Mouse (Mus musculus): Measurements from ENCODE around the gene Aicda. TPM values are rescaled to one million over a fixed set of nuclear protein-coding genes. Genes with fewer than 3 reads are reported as not detected.

Aicda gene
- total and polyA plus RNA-seq, 3 experiments = 5.4 to 41.1 (median 33.3) TPM

DNA sequence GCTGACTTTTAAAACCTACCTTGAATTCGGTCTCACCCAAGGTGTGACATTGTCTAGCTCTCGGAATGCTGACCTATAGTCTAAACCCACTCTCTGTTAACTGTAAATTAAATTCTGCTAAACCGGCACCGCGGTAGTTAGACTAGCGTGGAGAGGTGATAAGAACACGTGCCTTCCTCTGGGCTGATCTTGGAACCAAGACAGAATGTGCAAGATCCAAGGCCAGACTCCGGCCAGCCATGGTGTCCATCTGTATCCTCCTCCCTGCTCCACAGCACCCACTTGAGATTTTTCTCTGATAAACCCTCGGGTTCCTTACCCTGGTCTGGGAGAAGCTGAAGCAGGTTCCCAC is 55.8 kb downstream of the Aicda start:
- Histone ChIP-seq H3K4me2 (ENCODE audit: insufficient read depth, low read depth, poor library complexity, severe bottlenecking) (no peak overlapping the region), H3K27me3 (replicated peaks) (no peaks in the 10 kb centered on the region), H3K27ac (ENCODE audit: insufficient read depth, low read depth) (no peak overlapping the region), H3K79me2 (replicated peaks; ENCODE audit: control insufficient read depth, extremely low read depth, insufficient read depth, poor library complexity, severe bottlenecking) (no peaks in the 10 kb centered on the region; the same call in 1 of the 2 replicates), H3K9ac (ENCODE audit: insufficient read depth, low read depth) (no peak overlapping the region), H3K4me3 (replicated peaks in 1 of 3; ENCODE audit: low read depth in 2 of 3, low read length in 2 of 3, poor library complexity in 1 of 3) (no peak overlapping the region), H3K9me3 (replicated peaks; ENCODE audit: low read length) (peaks cover 2% of the 10 kb centered on the region), H3K36me3 (replicated peaks in 1 of 2; ENCODE audit: control insufficient read depth in 1 of 2, insufficient read depth in 1 of 2, low read length in 1 of 2) (no peaks in the 10 kb centered on the region), H3K4me1 (ENCODE audit: control insufficient read depth in 1 of 2, insufficient read depth in 2 of 2) (peaks cover 0 to 4% of the 10 kb centered on the region in 2 experiments; a peak in 2 of 4 replicates)
- dilution Hi-C loops (cut with MboI; ENCODE audit: extremely low pct_ligation_motif_present, extremely low pct_unique_long_range_greater_than_20kb, low sequenced_read_pairs) = no loop called here
- in situ Hi-C loops (cut with MboI; ENCODE audit: low pct_ligation_motif_present, low pct_unique_long_range_greater_than_20kb, low sequenced_read_pairs) = no loop called here
- DNase-seq (ENCODE audit: extremely low read depth) = no peak
- TF ChIP-seq RCOR1 (conservative IDR thresholded peaks at IDR 0.05; ENCODE audit: low read depth, low read length) (no peak), POLR2AphosphoS2 (IDR thresholded peaks at IDR 0.05; ENCODE audit: low read depth, low read length) (no peak), MAFK (IDR thresholded peaks at IDR 0.05; ENCODE audit: insufficient replicate concordance, low read length) (no peak), ZNF384 (IDR thresholded peaks at IDR 0.05; ENCODE audit: low read depth, low read length) (no peak), TBP (conservative IDR thresholded peaks at IDR 0.05; ENCODE audit: low read depth, low read length) (no peak)

DNA sequence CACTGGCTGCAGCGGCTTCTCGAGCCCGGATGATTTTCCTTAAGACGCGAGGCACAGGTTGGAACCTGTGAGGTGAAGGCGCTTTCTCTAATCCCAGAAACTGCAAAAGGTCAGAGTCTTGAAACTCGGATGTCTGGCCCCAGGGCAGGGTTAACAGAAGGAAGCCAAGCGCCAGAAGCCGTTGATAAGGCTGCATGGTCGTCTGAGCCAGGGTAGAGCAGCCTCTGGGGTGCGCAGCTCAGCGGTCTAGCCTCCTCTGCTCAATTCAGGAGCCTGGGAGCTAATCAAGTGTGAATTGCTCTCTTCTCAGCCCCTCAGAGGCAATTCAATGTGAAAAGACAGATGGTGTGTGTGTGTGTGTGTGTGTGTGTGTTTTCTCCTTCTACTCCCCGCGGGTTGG is 56.2 kb downstream of the Aicda start, which contains the start of gene Gdf3:
Gene Gdf3, minus strand, starts transcription at position 317 of the 400 bp plus-strand sequence.
- no peak for TF ChIP-seq CTCF (conservative IDR thresholded peaks at IDR 0.05 in 1 of 2, IDR thresholded peaks at IDR 0.05 in 1 of 2; ENCODE audit: low read depth in 2 of 2, low read length in 2 of 2)
- TF ChIP-seq TBP (conservative IDR thresholded peaks at IDR 0.05; ENCODE audit: low read depth, low read length) = no peak
- Histone ChIP-seq H3K9me3 (replicated peaks; ENCODE audit: low read length) (peaks cover 2% of the 10 kb centered on the region), H3K4me3 (replicated peaks in 1 of 3; ENCODE audit: low read depth in 2 of 3, low read length in 2 of 3, poor library complexity in 1 of 3) (no peak within 1 kb of the TSS), H3K79me2 (replicated peaks; ENCODE audit: control insufficient read depth, extremely low read depth, insufficient read depth, poor library complexity, severe bottlenecking) (no peaks in the 10 kb centered on the region; the same call in 1 of the 2 replicates), H3K4me1 (ENCODE audit: control insufficient read depth in 1 of 2, insufficient read depth in 2 of 2) (peaks cover 0 to under 1% of the 10 kb centered on the region in 2 experiments; a peak in 2 of 4 replicates), H3K36me3 (replicated peaks in 1 of 2; ENCODE audit: control insufficient read depth in 1 of 2, insufficient read depth in 1 of 2, low read length in 1 of 2) (no peaks in the 10 kb centered on the region), H3K4me2 (ENCODE audit: insufficient read depth, low read depth, poor library complexity, severe bottlenecking) (no peak within 1 kb of the TSS), H3K27me3 (replicated peaks) (no peaks in the 10 kb centered on the region), H3K27ac (ENCODE audit: insufficient read depth, low read depth) (no peak within 1 kb of the TSS), H3K9ac (ENCODE audit: insufficient read depth, low read depth) (no peak within 1 kb of the TSS)
- in situ Hi-C loops (cut with MboI; ENCODE audit: low pct_ligation_motif_present, low pct_unique_long_range_greater_than_20kb, low sequenced_read_pairs) (no loop called here), dilution Hi-C loops (cut with MboI; ENCODE audit: extremely low pct_ligation_motif_present, extremely low pct_unique_long_range_greater_than_20kb, low sequenced_read_pairs) (no loop called here)
- no peak for DNase-seq (ENCODE audit: extremely low read depth)

DNA sequence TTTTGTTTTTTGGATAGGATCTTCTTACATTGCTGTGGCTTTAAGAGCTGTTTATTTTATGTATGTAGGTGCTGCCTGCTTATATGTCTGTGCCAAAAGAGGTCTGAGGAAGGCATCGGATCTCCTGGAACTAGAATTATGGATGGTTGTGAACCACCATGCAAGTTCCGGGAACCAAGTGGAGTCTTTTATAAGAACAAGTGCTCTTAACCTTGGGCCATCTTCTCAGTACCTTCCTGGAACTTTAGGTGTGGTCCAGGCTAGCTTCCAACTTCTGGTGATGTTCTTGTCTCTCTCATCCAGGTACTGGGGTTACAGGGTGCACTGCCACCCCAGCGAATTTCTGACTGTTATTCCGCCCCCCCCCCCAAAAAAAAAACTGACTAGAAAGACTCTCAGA is 58.8 kb downstream of the Aicda start:
- Histone ChIP-seq H3K36me3 (replicated peaks in 1 of 2; ENCODE audit: control insufficient read depth in 1 of 2, insufficient read depth in 1 of 2, low read length in 1 of 2) (no peaks in the 10 kb centered on the region), H3K27me3 (replicated peaks) (no peaks in the 10 kb centered on the region), H3K79me2 (replicated peaks; ENCODE audit: control insufficient read depth, extremely low read depth, insufficient read depth, poor library complexity, severe bottlenecking) (no peaks in the 10 kb centered on the region; the same call in 1 of the 2 replicates), H3K27ac (ENCODE audit: insufficient read depth, low read depth) (no peak overlapping the region), H3K4me2 (ENCODE audit: insufficient read depth, low read depth, poor library complexity, severe bottlenecking) (no peak overlapping the region), H3K9me3 (replicated peaks; ENCODE audit: low read length) (peaks cover 2% of the 10 kb centered on the region), H3K4me1 (ENCODE audit: control insufficient read depth in 1 of 2, insufficient read depth in 2 of 2) (no peaks in the 10 kb centered on the region), H3K4me3 (replicated peaks in 1 of 3; ENCODE audit: low read depth in 2 of 3, low read length in 2 of 3, poor library complexity in 1 of 3) (no peak overlapping the region), H3K9ac (ENCODE audit: insufficient read depth, low read depth) (no peak overlapping the region)
- dilution Hi-C loops (cut with MboI; ENCODE audit: extremely low pct_ligation_motif_present, extremely low pct_unique_long_range_greater_than_20kb, low sequenced_read_pairs) (no loop called here), in situ Hi-C loops (cut with MboI; ENCODE audit: low pct_ligation_motif_present, low pct_unique_long_range_greater_than_20kb, low sequenced_read_pairs) (no loop called here)
- DNase-seq (ENCODE audit: extremely low read depth) = no peak
- TF ChIP-seq HCFC1 (IDR thresholded peaks at IDR 0.05; ENCODE audit: low read depth, low read length) (no peak), USF2 (conservative IDR thresholded peaks at IDR 0.05; ENCODE audit: low read depth, low read length) (no peak)

Other genes starting within 250 kb of the Aicda start
- gene M6pr, start 245.1 kb upstream of the Aicda start, total RNA-seq (2012; rRNA removed) = 148 and 170 TPM in 2 replicates
- gene M6pr, start 245.1 kb upstream of the Aicda start, total RNA-seq (2014; rRNA removed) = 291 and 317 TPM in 2 replicates
- 228 and 240 TPM in 2 replicates for gene M6pr, start 245.1 kb upstream of the Aicda start, polyA plus RNA-seq (2012; ENCODE audit: insufficient read length, low read depth)
- 4.1 and 6.5 TPM in 2 replicates for gene Phc1, start 213.2 kb upstream of the Aicda start, total RNA-seq (2012; rRNA removed)
- 2.1 and 2.9 TPM in 2 replicates for gene Phc1, start 213.2 kb upstream of the Aicda start, total RNA-seq (2014; rRNA removed)
- 9.9 and 13.8 TPM in 2 replicates for gene Phc1, start 213.2 kb upstream of the Aicda start, polyA plus RNA-seq (2012; ENCODE audit: insufficient read length, low read depth)
- gene Rimklb, start 55.0 kb upstream of the Aicda start, total RNA-seq (2012; rRNA removed) = not detected in 2 replicates
- not detected in 2 replicates for gene Rimklb, start 55.0 kb upstream of the Aicda start, total RNA-seq (2014; rRNA removed)
- gene Rimklb, start 55.0 kb upstream of the Aicda start, polyA plus RNA-seq (2012; ENCODE audit: insufficient read length, low read depth) = not detected in 2 replicates
- 0.13 and 0.42 TPM in 2 replicates for gene Mfap5, start 48.0 kb upstream of the Aicda start, total RNA-seq (2012; rRNA removed)
- 0.15 TPM in 1 of 2 replicates, not detected in the other for gene Mfap5, start 48.0 kb upstream of the Aicda start, total RNA-seq (2014; rRNA removed)
- gene Mfap5, start 48.0 kb upstream of the Aicda start, polyA plus RNA-seq (2012; ENCODE audit: insufficient read length, low read depth) = 0.16 TPM in 1 of 2 replicates, not detected in the other
- 32.2 and 39.6 TPM in 2 replicates for gene Apobec1, start 48.6 kb downstream of the Aicda start, total RNA-seq (2012; rRNA removed)
- gene Apobec1, start 48.6 kb downstream of the Aicda start, total RNA-seq (2014; rRNA removed) = 42.6 and 46.2 TPM in 2 replicates
- 34.4 and 41.9 TPM in 2 replicates for gene Apobec1, start 48.6 kb downstream of the Aicda start, polyA plus RNA-seq (2012; ENCODE audit: insufficient read length, low read depth)
- not detected in 2 replicates for gene Gdf3, start 56.3 kb downstream of the Aicda start, total RNA-seq (2012; rRNA removed)
- not detected in 2 replicates for gene Gdf3, start 56.3 kb downstream of the Aicda start, total RNA-seq (2014; rRNA removed)
- gene Gdf3, start 56.3 kb downstream of the Aicda start, polyA plus RNA-seq (2012; ENCODE audit: insufficient read length, low read depth) = not detected in 2 replicates
- not detected in 2 replicates for gene Dppa3, start 72.6 kb downstream of the Aicda start, total RNA-seq (2012; rRNA removed)
- gene Dppa3, start 72.6 kb downstream of the Aicda start, total RNA-seq (2014; rRNA removed) = not detected in 2 replicates
- not detected in 2 replicates for gene Dppa3, start 72.6 kb downstream of the Aicda start, polyA plus RNA-seq (2012; ENCODE audit: insufficient read length, low read depth)
- gene Nanog, start 153.7 kb downstream of the Aicda start, total RNA-seq (2012; rRNA removed) = not detected in 2 replicates
- not detected in 2 replicates for gene Nanog, start 153.7 kb downstream of the Aicda start, total RNA-seq (2014; rRNA removed)
- gene Nanog, start 153.7 kb downstream of the Aicda start, polyA plus RNA-seq (2012; ENCODE audit: insufficient read length, low read depth) = 0.12 and 0.27 TPM in 2 replicates
- 27.8 and 38.3 TPM in 2 replicates for gene Slc2a3, start 247.8 kb downstream of the Aicda start, total RNA-seq (2012; rRNA removed)
- 29.7 and 32.4 TPM in 2 replicates for gene Slc2a3, start 247.8 kb downstream of the Aicda start, total RNA-seq (2014; rRNA removed)
- 23.7 and 28.8 TPM in 2 replicates for gene Slc2a3, start 247.8 kb downstream of the Aicda start, polyA plus RNA-seq (2012; ENCODE audit: insufficient read length, low read depth)

Measured in CH12.LX (cell line).